18 mouse cellular contexts compared by ENCODE assay signal in the genomic region with DNA sequence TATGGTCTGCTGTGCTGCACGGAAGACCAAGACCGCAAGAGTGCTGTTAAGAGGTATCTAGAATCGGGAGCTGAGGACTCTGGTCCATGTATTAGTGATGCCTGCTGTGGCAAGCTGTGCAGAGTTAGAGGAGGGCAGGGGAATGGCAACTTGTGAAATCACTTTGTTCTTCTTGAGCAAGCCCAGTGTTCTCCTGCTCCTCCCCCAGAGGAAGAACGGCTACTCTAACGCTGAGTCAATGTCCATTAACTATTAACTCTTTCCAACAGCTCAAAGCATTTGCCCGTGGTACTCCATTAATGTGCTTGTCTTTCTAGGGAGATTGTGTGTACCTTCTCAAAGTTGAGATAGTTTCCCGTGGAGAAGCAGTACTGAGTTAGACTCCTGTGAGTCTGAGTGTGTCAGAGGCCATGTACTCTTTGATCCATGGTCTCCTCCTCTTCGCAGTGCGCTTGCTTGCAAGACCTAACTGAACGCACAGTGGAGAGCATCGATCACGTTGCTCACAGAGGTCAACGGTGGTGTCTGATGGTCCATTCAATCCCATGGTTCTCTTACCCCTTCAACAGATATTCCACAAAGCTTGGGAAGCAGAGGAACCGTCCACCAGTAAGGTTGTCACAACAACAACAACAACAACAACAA.
DNase-seq lines count a peak whose midpoint lies in the region; ATAC-seq and TF ChIP-seq lines count a peak whose summit lies in the region.
"Had no signal": no experiment of that assay in that cellular context is flagged by ENCODE, and none has a peak within 500 bp of the region (broad histone marks: within the 10 kb centered on the region; RNA-seq: fewer than 3 reads in every experiment).

No protein-coding gene starts in this region.

- no peak for TF ChIP-seq CTCF in liver, adult 2 months (IDR thresholded peaks at IDR 0.05; ENCODE audit: low read depth, low read length)

- 33% methylated on average over 14 of the region's 14 CpGs for WGBS in liver, adult 2 months
- WGBS in kidney, embryonic 15.5 days = 57% methylated on average over 14 of the region's 14 CpGs
- 79% methylated on average over 14 of the region's 14 CpGs for whole genome bisulfite sequencing in limb, embryonic 14.5 days
- WGBS in heart, embryonic 11.5 days (ENCODE audit: insufficient replicate concordance) = 79% methylated on average over 14 of the region's 14 CpGs

- peak; percentile 62 for ATAC-seq in kidney, embryonic 15.5 days (replicated peaks; ENCODE audit: low FRiP score)
- ATAC-seq in limb, embryonic 14.5 days (ENCODE audit: low FRiP score, low read depth) = no peak
- no peak for ATAC-seq in heart, embryonic 11.5 days (replicated peaks; ENCODE audit: insufficient number of reproducible peaks, low FRiP score, low TSS enrichment)
- ATAC-seq: intestine, embryonic 16.5 days had no signal

- H3K27ac ChIP-seq in liver, adult 2 months (replicated peaks; ENCODE audit: insufficient read depth, low read depth, low read length) = peak overlapping the region; percentile 50
- H3K27ac ChIP-seq in kidney, embryonic 15.5 days = peak overlapping the region; percentile 81
- H3K27ac ChIP-seq in limb, embryonic 14.5 days (replicated peaks; ENCODE audit: low read depth, low read length) = peak overlapping the region; percentile 5; the same call in 1 of the 2 replicates
- H3K27ac ChIP-seq in heart, embryonic 11.5 days (ENCODE audit: low read depth, low read length) = no peak overlapping the region
- H3K27ac ChIP-seq: embryonic facial prominence, embryonic 13.5 days; forebrain, embryonic 10.5 days; hindbrain, embryonic 13.5 days; midbrain, embryonic 10.5 days had no signal

- H3K9ac ChIP-seq in liver, adult 2 months (ENCODE audit: low read depth, low read length) = no peak overlapping the region
- H3K9ac ChIP-seq in kidney, embryonic 15.5 days = no peak overlapping the region
- no peak overlapping the region for H3K9ac ChIP-seq in limb, embryonic 14.5 days (ENCODE audit: low read depth, low read length, severe bottlenecking)
- H3K9ac ChIP-seq in heart, embryonic 11.5 days (ENCODE audit: low read depth, low read length) = no peak overlapping the region
- H3K9ac ChIP-seq: embryonic facial prominence, embryonic 13.5 days; hindbrain, embryonic 13.5 days had no signal

- 0 out of 2 replicates have a peak overlapping the region, but pooled peaks have one; percentile 5 for H3K4me3 ChIP-seq in liver, adult 2 months (ENCODE audit: insufficient read depth, low read depth, low read length)
- no peak overlapping the region for H3K4me3 ChIP-seq in kidney, embryonic 15.5 days (replicated peaks)
- H3K4me3 ChIP-seq in limb, embryonic 14.5 days (replicated peaks; ENCODE audit: low read length) = no peak overlapping the region
- H3K4me3 ChIP-seq in heart, embryonic 11.5 days (ENCODE audit: low read depth, low read length) = no peak overlapping the region
- H3K4me3 ChIP-seq: embryonic facial prominence, embryonic 13.5 days; forebrain, embryonic 10.5 days; hindbrain, embryonic 13.5 days; midbrain, embryonic 10.5 days had no signal

- no peaks in the 10 kb centered on the region for H3K36me3 ChIP-seq in liver, adult 2 months (ENCODE audit: control insufficient read depth, insufficient read depth, low read length)
- H3K36me3 ChIP-seq in kidney, embryonic 15.5 days = no peaks in the 10 kb centered on the region
- no peaks in the 10 kb centered on the region for H3K36me3 ChIP-seq in limb, embryonic 14.5 days (ENCODE audit: control insufficient read depth, insufficient read depth, low read length)
- no peaks in the 10 kb centered on the region for H3K36me3 ChIP-seq in heart, embryonic 11.5 days (ENCODE audit: control insufficient read depth, insufficient read depth, low read length)
- H3K36me3 ChIP-seq: embryonic facial prominence, embryonic 13.5 days; forebrain, embryonic 10.5 days; hindbrain, embryonic 13.5 days; midbrain, embryonic 10.5 days had no signal

- TF ChIP-seq POLR2A in liver, adult 2 months (IDR thresholded peaks at IDR 0.05; ENCODE audit: extremely low read depth, insufficient read depth, low read length) = no peak
- no peak for TF ChIP-seq POLR2A in limb, embryonic 14.5 days (IDR thresholded peaks at IDR 0.05; ENCODE audit: borderline replicate concordance, extremely low read depth, insufficient read depth, insufficient read length)

- H3K27me3 ChIP-seq in liver, adult 2 months (ENCODE audit: control insufficient read depth, insufficient read depth, low read length) = no peaks in the 10 kb centered on the region
- no peaks in the 10 kb centered on the region for H3K27me3 ChIP-seq in kidney, embryonic 15.5 days
- H3K27me3 ChIP-seq in limb, embryonic 14.5 days (ENCODE audit: control insufficient read depth, insufficient read depth, low read length) = no peaks in the 10 kb centered on the region
- H3K27me3 ChIP-seq in heart, embryonic 11.5 days (ENCODE audit: control insufficient read depth, insufficient read depth, low read length) = no peaks in the 10 kb centered on the region
- H3K27me3 ChIP-seq: embryonic facial prominence, embryonic 13.5 days had no signal

- peak; percentile 83 for DNase-seq in liver, adult 2 months (ENCODE audit: extremely low read depth, low read depth, low spot score)
- no peak for DNase-seq in liver
- no peak for DNase-seq in limb, embryonic 14.5 days (ENCODE audit: low spot score)
- DNase-seq in yolk sac, embryonic 10.5 days (ENCODE audit: low spot score) = peak; percentile 52
- no peak for DNase-seq in gastrocnemius, adult 18-20 months (ENCODE audit: low spot score)
- no peak for DNase-seq in cerebellum, postnatal 36 days
- DNase-seq: cerebellum, adult 11-12 months; left cerebral cortex, postnatal 4 days; lung, postnatal 14 days; retina, postnatal 1 day; thymus, postnatal 25 days had no signal

- H3K79me2 ChIP-seq in liver, adult 2 months (ENCODE audit: control insufficient read depth, insufficient read depth, low read length) = no peaks in the 10 kb centered on the region

- H3K9me3 ChIP-seq in kidney, embryonic 15.5 days (replicated peaks) = no peaks in the 10 kb centered on the region
- H3K9me3 ChIP-seq in limb, embryonic 14.5 days (ENCODE audit: control insufficient read depth, low read length) = no peaks in the 10 kb centered on the region
- no peaks in the 10 kb centered on the region for H3K9me3 ChIP-seq in heart, embryonic 11.5 days (replicated peaks; ENCODE audit: control insufficient read depth, low read length)
- H3K9me3 ChIP-seq: embryonic facial prominence, embryonic 13.5 days; forebrain, embryonic 10.5 days; hindbrain, embryonic 13.5 days; midbrain, embryonic 10.5 days had no signal

- no peak overlapping the region for H3K4me2 ChIP-seq in kidney, embryonic 15.5 days
- H3K4me2 ChIP-seq in limb, embryonic 14.5 days (replicated peaks; ENCODE audit: low read depth, low read length, severe bottlenecking) = no peak overlapping the region
- no peak overlapping the region for H3K4me2 ChIP-seq in heart, embryonic 11.5 days
- H3K4me2 ChIP-seq: embryonic facial prominence, embryonic 13.5 days; hindbrain, embryonic 13.5 days had no signal

- H3K4me1 ChIP-seq in liver, adult 2 months (ENCODE audit: control insufficient read depth, insufficient read depth, low read length) = peaks cover 13% of the 10 kb centered on the region
- peaks cover 57% of the 10 kb centered on the region for H3K4me1 ChIP-seq in kidney, embryonic 15.5 days
- peaks cover 48% of the 10 kb centered on the region for H3K4me1 ChIP-seq in limb, embryonic 14.5 days (ENCODE audit: control insufficient read depth, insufficient read depth, low read length)
- no peaks in the 10 kb centered on the region for H3K4me1 ChIP-seq in heart, embryonic 11.5 days (ENCODE audit: control insufficient read depth, insufficient read depth, low read length)

Comparison
In these comparisons a context has a peak if more than half of its experiments do, and no peak if none do; other contexts are left out.
1. DNase-seq: peak in liver, adult 2 months (single experiment) and yolk sac, embryonic 10.5 days (single experiment); none in liver (single experiment), limb, embryonic 14.5 days (single experiment), gastrocnemius, adult 18-20 months (single experiment) and cerebellum, postnatal 36 days (0 of 2).